Mouse (Mus musculus) forebrain, postnatal 0 days (tissue): ENCODE data around the gene Jund. TPM values are rescaled to one million over a fixed set of nuclear protein-coding genes. Genes with fewer than 3 reads are reported as not detected.
A peak's percentile ranks its signal among the peaks of the same experiment; 100 is the strongest.

Source experiments
- ATAC-seq: fragments of 200-750 bp; cut with Nextera tagmentation; 2 replicates; pipeline ENCODE4 v1.8.0; 2017; ENCODE audit warnings: mild to moderate bottlenecking, moderate library complexity
- DNase-seq: peaks from one replicate; pipeline ENCODE4 v3.0.0-alpha.2; 2015
- H3K27ac ChIP-seq: fragments of 300-500 bp; sonication (generic); 2 replicates; pipeline ENCODE4 v1.5.1; 2014; ENCODE audit warnings: low read depth, mild to moderate bottlenecking, antibody characterized with exemption, low read length, moderate library complexity, mixed read lengths
- H3K27me3 ChIP-seq: fragments of 300-500 bp; sonication (generic); 2 replicates; pipeline ENCODE4 v1.6.1; 2014; ENCODE audit warnings: mild to moderate bottlenecking, low read length, mixed read lengths; ENCODE audit not compliant: insufficient read depth
- H3K36me3 ChIP-seq: fragments of 300-500 bp; sonication (generic); 2 replicates; pipeline ENCODE4 v1.6.1; 2014; ENCODE audit warnings: mild to moderate bottlenecking, moderate library complexity; ENCODE audit not compliant: insufficient read depth
- H3K4me1 ChIP-seq: fragments of 300-500 bp; sonication (generic); 2 replicates; pipeline ENCODE4 v1.6.1; 2014; ENCODE audit warnings: antibody characterized with exemption; ENCODE audit not compliant: insufficient read depth
- H3K4me2 ChIP-seq: fragments of 300-500 bp; sonication (generic); 2 replicates; pipeline ENCODE4 v1.6.1; 2014; ENCODE audit warnings: low read depth, mild to moderate bottlenecking, moderate library complexity
- H3K4me3 ChIP-seq: fragments of 300-500 bp; sonication (generic); 2 replicates; pipeline ENCODE4 v1.5.1; 2014; ENCODE audit warnings: low read depth, low read length, mixed read lengths
- H3K9ac ChIP-seq: fragments of 300-500 bp; sonication (generic); 2 replicates; pipeline ENCODE4 v1.6.1; 2014; ENCODE audit warnings: mild to moderate bottlenecking
- H3K9me3 ChIP-seq: fragments of 300-500 bp; sonication (generic); 2 replicates; pipeline ENCODE4 v1.6.1; 2016; ENCODE audit warnings: low read length
- CTCF ChIP-seq: sonication (generic); IDR thresholded peaks from 2 replicates; pipeline ENCODE4 v1.5.1; 2016; ENCODE audit warnings: antibody characterized with exemption, control low read depth, low read depth
- WGBS: fragments of 180-500 bp; shearing (Covaris S2); extraction: QIAGEN DNeasy Blood & Tissue Kit; methylation state at CpG from one replicate; pipeline ENCODE4 v1.1.7; 2014; 5-methylcytosine and 5-hydroxymethylcytosine counted together
- polyA plus RNA-seq: library from polyadenylated mRNA; unstranded; fragments of >200 nt; fragmentation: Nextera tagmentation; extraction: Ambion mirVana; gene quantifications from 2 replicates; pipeline ENCODE4 v1.2.1, GENCODE M21; 2015
- total RNA-seq: library from RNA; depleted of rRNA; stranded (reverse); fragments of >200 nt; gene quantifications from 2 replicates; pipeline ENCODE4 v1.2.3, GENCODE M21; 2014

The Jund gene
- total and polyA plus RNA-seq, 2 experiments from 2014 or later, result 114 to 392 TPM

DNA sequence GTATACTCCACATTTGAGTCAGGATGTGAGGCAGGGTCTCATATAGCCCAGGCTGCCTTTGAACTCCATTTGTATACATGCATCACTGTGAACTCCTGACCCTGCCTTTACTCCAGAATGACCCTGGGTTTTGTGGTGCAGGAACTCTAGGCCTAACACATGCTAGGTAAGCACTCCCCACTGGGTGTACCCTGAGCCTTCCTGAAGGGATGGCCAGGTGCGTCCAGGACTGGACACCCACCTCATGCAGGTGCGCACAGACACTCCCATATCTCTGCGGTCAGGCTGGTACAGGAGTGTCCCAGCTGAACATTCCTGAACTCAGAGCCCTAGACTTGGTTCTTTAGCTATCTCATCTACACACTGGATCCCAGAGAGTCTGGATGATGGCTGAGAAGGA is 24.6 kb upstream of the Jund start:
- H3K9ac ChIP-seq, result peak overlapping the region; percentile 67
- DNase-seq, result no peak
- peak overlapping the region; percentile 66 for H3K4me3 ChIP-seq
- no peak for ATAC-seq
- H3K4me1 ChIP-seq, result peaks cover 14% of the 10 kb centered on the region
- no peak for TF ChIP-seq CTCF
- H3K36me3 ChIP-seq, result peaks cover 16% of the 10 kb centered on the region
- H3K27me3 ChIP-seq, result no peaks in the 10 kb centered on the region
- peak overlapping the region; percentile 96 for H3K27ac ChIP-seq
- H3K4me2 ChIP-seq, result peak overlapping the region; percentile 55
- H3K9me3 ChIP-seq, result no peaks in the 10 kb centered on the region
- WGBS, result 84% methylated on average over 3 of the region's 3 CpGs

DNA sequence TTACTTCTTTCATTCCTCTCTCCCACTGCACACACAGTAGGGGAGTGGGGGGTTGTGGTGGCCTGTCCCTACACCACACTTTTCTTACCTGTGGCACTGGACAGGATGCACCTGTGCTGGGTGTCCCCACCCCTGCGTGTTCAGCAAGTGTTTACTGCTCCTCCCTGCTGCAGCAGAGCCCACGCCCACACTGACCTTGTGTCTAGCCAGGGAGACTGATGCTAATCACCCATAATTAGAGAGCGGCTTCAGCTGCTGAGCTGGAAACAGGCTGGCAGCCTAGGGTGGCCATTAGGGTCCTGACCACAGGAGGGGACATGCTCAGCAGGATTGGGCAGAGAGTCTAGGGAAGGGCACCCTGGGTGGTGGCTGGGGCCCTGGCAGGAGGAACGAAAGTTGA is 24.0 kb upstream of the Jund start:
- Histone ChIP-seq H3K9ac (no peak overlapping the region), H3K9me3 (no peaks in the 10 kb centered on the region), H3K27ac (no peak overlapping the region), H3K36me3 (peaks cover 22% of the 10 kb centered on the region), H3K27me3 (no peaks in the 10 kb centered on the region), H3K4me2 (no peak overlapping the region), H3K4me3 (no peak overlapping the region), H3K4me1 (peaks cover 14% of the 10 kb centered on the region)
- DNase-seq (no peak), ATAC-seq (no peak)
- WGBS, result 79% methylated on average over 4 of the region's 4 CpGs
- no peak for TF ChIP-seq CTCF

DNA sequence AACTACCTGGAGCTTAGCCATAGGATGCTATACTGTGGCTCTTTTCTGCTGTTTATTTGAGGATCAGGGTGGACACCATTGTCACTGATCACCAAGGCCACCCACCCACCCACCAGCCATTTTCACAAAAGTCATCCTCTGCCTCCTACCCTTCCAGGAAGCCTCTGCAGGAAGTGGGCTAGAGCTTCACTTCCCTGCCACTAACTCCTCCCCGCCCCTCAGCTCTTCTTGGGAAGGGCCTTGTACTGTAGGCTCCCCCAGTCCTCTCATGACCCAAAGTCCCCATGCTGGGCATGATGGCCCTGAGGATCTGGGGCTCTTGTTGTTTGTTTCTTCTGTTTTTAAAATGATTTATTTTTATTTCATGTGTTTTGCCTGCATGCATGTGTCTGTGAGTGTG is 23.4 kb upstream of the Jund start:
- ATAC-seq, result no peak
- no peak overlapping the region for H3K4me2 ChIP-seq
- WGBS, result 89% methylated on average over 1 of the region's 1 CpGs

DNA sequence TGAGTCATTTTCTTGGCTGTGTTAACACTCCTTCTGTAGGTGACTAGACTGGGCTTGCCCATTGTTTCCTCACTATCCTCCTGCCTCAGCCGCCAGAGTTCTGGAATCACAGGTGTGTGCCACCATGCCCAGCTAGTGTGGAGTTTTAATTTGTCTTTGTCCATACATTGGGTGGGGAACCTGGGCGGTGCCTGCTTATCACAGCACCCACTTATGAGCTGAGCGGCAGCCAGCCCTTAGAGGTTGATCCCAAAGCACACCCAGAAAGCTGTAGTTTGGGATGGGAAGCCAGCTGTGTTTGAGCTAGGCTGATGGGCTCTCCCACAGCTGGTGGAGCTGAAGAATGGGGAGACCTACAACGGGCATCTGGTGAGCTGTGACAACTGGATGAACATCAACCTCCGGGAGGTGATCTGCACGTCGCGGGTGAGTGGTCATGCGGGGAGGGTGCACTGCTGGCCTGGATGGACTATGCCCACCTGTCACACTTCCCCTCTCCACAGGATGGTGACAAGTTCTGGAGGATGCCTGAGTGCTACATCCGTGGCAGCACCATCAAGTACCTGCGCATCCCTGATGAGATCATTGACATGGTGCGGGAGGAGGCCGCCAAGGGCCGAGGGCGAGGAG is 21.2 kb upstream of the Jund start:
- WGBS, result 93% methylated on average over 15 of the region's 15 CpGs
- Histone ChIP-seq H3K36me3 (peaks cover 24% of the 10 kb centered on the region), H3K4me1 (peaks cover 9% of the 10 kb centered on the region), H3K27ac (no peak overlapping the region), H3K4me2 (no peak overlapping the region), H3K9ac (no peak overlapping the region), H3K4me3 (no peak overlapping the region), H3K27me3 (no peaks in the 10 kb centered on the region), H3K9me3 (no peaks in the 10 kb centered on the region)
- ATAC-seq (no peak), DNase-seq (no peak)
- no peak for TF ChIP-seq CTCF

More for the DNA sequence above, 23.4 kb upstream of the Jund start:
- peaks cover 24% of the 10 kb centered on the region for H3K36me3 ChIP-seq
- DNase-seq, result no peak
- H3K27me3 ChIP-seq, result no peaks in the 10 kb centered on the region
- H3K9me3 ChIP-seq, result no peaks in the 10 kb centered on the region
- no peak overlapping the region for H3K9ac ChIP-seq
- H3K4me3 ChIP-seq, result no peak overlapping the region
- no peak overlapping the region for H3K27ac ChIP-seq
- TF ChIP-seq CTCF, result no peak
- H3K4me1 ChIP-seq, result peaks cover 14% of the 10 kb centered on the region

DNA sequence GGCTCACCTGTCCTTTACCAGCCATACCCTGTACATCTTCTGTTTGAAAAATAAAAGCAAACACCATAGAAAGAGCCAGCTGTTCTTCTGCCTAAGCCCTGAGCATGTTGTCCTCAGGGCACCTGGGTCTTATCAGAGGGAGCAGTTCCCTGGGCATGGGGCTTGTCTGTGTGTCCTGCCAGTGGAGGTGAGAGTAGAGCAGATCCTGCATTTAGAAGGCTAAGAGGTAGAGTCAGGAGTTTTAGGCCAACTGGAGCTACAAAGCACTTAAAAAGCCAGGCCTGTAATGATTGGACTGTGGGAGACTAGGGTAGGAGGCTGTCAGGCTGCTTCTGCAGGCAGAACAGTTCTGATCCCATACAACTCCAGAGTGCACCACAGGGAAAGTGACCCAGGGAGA is 20.1 kb upstream of the Jund start:
- no peaks in the 10 kb centered on the region for H3K9me3 ChIP-seq
- H3K27me3 ChIP-seq, result no peaks in the 10 kb centered on the region
- ATAC-seq (no peak), DNase-seq (no peak)
- no peak overlapping the region for H3K9ac ChIP-seq
- no peak overlapping the region for H3K4me3 ChIP-seq
- no peak for TF ChIP-seq CTCF
- peaks cover 6% of the 10 kb centered on the region for H3K4me1 ChIP-seq
- peaks cover 24% of the 10 kb centered on the region for H3K36me3 ChIP-seq
- no peak overlapping the region for H3K27ac ChIP-seq
- H3K4me2 ChIP-seq, result no peak overlapping the region

DNA sequence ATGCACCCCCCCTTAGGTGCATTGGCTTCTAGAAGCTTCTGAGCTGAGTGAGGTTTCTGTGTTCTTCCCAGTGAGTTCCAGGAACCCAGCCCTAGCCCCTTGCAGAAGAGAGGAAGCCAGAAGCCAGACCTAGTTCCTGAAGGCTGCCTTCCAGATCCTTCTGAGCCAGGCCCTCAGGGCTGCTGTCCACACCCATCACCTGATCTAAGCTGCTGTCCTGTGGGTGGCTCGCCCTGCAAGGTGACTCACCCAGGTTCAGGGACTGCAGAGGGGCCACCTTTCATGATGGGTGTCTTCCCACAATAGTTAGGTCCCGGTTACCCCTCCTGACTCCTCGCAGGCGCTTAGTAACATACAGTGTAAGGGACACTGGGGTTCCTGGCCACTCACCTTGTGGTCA is 19.3 kb upstream of the Jund start:
- no peak for DNase-seq
- Histone ChIP-seq H3K4me3 (no peak overlapping the region), H3K9me3 (no peaks in the 10 kb centered on the region), H3K4me2 (no peak overlapping the region), H3K36me3 (peaks cover 24% of the 10 kb centered on the region), H3K27ac (no peak overlapping the region), H3K4me1 (no peaks in the 10 kb centered on the region; the same call in 1 of the 2 replicates), H3K9ac (no peak overlapping the region), H3K27me3 (no peaks in the 10 kb centered on the region)
- ATAC-seq, result no peak
- no peak for TF ChIP-seq CTCF
- WGBS, result 93% methylated on average over 4 of the region's 4 CpGs

GRCm38 (mm10) chr8:70680039-70680438 is 18.7 kb upstream of the Jund start:
- Histone ChIP-seq H3K9ac (no peak overlapping the region), H3K4me2 (no peak overlapping the region), H3K36me3 (peaks cover 24% of the 10 kb centered on the region), H3K27ac (no peak overlapping the region), H3K4me1 (no peaks in the 10 kb centered on the region), H3K9me3 (no peaks in the 10 kb centered on the region), H3K4me3 (no peak overlapping the region), H3K27me3 (no peaks in the 10 kb centered on the region)
- DNase-seq (no peak), ATAC-seq (no peak)
- TF ChIP-seq CTCF, result no peak
- WGBS, result 84% methylated on average over 3 of the region's 3 CpGs
